Mouse (Mus musculus) c-Kit-positive CD71-negative TER-119-negative erythroid progenitor cells, embryonic 14.5 days (primary cell): ENCODE results near the gene Cyp8b1.

Experiments
- DNase-seq: peaks from one replicate; pipeline ENCODE4 v3.0.0-alpha.2; 2013; ENCODE audit warnings: low read depth

The Cyp8b1 gene

DNA sequence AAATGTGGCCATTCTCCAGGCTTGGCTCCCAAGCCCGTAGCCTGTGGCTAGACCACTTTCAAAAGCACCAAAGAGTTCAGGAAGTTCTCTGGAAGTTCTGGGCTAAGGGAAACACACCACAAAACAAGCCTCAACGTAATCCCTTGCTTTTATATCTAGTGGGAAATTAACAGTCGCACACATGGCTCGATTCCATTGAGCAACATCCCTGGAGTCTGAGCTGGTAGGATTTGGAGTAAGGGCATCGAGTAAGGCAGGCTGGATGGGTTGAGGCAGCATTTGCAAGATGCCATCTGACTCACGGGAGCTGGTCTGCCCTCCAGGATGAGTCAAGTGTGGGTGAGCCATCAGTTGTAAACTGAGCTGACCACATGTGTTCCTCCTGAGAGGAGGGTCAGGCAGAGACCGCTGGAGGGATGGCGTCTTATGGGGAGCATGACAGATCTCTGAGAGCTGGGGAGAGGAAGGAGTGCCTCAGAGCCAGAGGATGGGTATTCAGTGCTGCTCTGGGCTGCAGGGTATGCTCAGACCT, 1.8 kb downstream of the Cyp8b1 start:
- DNase-seq: no peak

GRCm38 (mm10) chr9:121912786-121913185, 3.3 kb downstream of the Cyp8b1 start:
- DNase-seq: no peak

- DNase-seq: no peak
These were observed 4.9 kb downstream of the Cyp8b1 start for GRCm38 (mm10) chr9:121911196-121911595.

GRCm38 (mm10) chr9:121909635-121910034, 6.5 kb downstream of the Cyp8b1 start:
- DNase-seq: no peak

DNA sequence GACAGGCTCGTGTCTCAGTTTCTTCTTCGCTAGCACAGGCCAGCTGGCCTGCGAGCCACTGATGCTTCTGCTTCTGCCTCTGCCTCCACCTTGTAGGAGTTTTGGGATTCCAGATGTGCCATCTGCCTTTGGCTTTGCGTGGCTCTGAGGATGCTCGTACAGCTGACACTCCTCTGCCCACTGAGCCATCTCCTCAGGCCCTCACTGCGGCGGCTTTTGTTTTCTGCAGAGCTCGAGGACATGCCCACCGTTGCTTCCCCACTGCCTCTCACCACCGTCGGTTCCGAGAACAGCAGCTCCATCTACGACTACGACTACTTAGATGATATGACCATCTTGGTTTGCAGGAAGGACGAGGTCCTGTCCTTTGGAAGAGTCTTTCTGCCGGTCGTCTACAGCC, 7.8 kb downstream of the Cyp8b1 start:
- DNase-seq: no peak

- no peak for DNase-seq
These were observed 8.6 kb downstream of the Cyp8b1 start for GRCm38 (mm10) chr9:121907356-121908070.

DNA sequence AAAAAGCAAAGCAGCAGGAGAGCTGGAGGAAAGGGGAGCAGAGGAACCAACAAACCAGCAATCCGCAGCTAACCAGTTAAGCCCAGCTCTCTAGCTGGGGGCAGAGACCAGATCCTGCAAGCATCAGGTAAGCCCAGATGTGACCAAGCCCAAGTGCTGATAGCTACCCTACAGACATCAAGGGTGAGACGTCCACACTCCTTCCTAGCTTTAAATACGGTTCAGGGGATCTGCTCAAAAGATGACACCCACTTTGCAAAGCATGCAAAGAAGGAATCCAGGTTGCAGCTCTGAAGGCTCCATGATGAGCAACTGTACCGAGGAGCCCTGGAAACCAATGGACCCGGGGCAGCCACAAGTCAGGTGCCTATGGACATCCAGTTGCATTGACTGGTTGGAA, 9.6 kb downstream of the Cyp8b1 start:
- DNase-seq: no peak

GRCm38 (mm10) chr9:121905556-121906185, 10.4 kb downstream of the Cyp8b1 start:
- DNase-seq: no peak

DNA sequence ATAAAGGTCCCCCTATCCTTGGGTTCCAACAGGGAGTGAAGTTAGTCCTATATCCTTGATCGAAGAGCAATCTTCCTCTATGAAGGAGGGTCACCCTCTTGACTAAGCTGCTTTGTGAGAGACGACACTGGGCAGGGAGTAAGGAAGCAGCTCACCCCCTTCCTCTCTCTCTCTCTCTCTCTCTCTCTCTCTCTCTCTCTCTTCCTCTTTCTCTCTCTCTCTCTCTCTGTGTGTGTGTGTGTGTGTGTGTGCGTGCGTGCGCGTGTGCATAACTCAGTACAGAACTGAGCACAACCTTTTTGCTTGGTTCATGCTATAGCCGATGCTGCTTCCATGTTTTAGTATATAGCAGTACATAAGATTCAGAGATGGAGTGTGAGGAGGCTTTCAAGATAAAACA, 11.2 kb downstream of the Cyp8b1 start:
- DNase-seq: no peak

- no peak for DNase-seq
These were observed 11.8 kb downstream of the Cyp8b1 start for GRCm38 (mm10) chr9:121904319-121904718.

GRCm38 (mm10) chr9:121903476-121904305, 12.4 kb downstream of the Cyp8b1 start:
- DNase-seq: no peak

DNA sequence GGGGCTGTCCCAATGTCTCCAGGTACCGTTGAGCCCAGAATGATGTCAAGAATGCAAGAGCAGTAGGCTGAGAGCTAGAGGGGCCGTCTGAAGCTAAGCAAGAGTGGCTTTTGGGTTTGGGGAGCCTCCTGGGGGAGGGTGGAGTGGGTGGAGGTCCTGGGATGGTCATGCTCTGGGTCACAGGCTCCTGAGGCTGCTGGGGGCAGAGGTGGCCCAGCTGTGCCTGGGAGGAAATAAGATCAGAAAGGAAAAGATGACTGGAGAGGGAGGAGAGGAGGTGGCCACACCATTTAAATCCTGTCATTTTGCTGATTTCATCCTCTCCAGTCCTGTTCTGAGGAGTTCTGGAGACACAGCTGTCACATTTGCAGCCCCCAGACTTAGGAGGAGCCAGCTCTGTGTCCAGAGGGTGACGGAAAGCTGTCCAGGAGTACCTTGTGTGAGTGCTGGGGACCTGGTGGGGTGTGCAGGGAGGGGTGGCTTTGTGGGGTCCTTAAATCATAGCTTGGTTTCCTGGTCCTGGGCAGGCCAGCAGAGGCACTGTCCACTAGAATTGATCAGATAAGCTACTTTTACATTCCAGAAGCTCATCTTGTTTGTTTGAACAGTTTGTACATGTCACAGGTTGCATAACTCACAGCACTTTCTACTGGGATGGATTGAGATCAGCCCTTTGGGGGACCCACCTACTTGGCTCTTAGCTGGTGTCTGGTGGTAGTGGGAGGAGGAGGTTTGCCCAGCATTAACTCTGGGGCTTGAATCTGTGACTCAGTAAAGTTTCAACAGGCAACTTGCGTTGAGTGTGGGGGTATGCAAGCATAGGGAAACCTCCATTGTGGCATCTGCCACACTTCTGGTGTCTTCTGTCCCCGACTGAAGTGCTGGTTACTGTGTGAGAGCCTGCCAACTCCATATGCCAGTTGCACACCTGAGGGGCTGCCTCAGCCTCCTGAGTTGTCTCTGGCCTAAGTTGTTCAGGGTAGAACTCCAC, 14.1 kb downstream of the Cyp8b1 start:
- no peak for DNase-seq

- DNase-seq: no peak
These were observed 15.7 kb downstream of the Cyp8b1 start for GRCm38 (mm10) chr9:121900282-121900855.

- no peak for DNase-seq
These were observed 16.8 kb downstream of the Cyp8b1 start for GRCm38 (mm10) chr9:121899306-121899705.

GRCm38 (mm10) chr9:121898245-121898644, 17.9 kb downstream of the Cyp8b1 start, which contains the start of gene Ackr2:
Gene Ackr2 (plus strand): TSS chr9:121898355.
- DNase-seq: no peak

- DNase-seq: no peak
These were observed 19.3 kb downstream of the Cyp8b1 start for GRCm38 (mm10) chr9:121896820-121897219.

DNA sequence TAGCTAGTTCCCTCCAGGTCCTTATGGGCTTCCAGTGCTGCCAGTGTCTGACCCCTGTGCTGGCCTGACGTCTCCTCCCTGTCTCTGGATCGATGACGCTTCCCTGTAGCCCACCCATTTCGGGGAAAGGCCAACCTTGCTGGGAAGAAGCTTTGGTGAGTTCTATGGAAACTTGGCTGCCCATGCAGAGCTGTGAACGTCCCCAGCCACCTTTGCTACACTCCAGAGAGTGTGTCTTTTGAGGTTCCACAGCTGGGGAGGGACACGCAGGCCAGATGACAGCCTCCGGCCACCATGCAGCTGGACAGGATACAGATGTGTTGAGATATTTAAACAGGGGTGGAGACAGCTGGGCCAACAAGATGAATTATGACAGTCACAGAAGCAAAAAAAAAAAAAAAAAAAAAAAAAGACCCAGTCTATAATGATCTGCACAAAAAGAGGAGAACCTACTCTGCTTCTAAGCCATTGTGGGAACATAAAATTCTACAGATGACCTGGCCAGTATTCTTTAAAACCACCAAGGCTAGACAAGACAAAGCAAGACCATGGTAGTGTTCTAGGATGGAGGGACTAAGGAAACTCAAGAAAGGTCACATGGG, 20.6 kb downstream of the Cyp8b1 start:
- DNase-seq: no peak

DNA sequence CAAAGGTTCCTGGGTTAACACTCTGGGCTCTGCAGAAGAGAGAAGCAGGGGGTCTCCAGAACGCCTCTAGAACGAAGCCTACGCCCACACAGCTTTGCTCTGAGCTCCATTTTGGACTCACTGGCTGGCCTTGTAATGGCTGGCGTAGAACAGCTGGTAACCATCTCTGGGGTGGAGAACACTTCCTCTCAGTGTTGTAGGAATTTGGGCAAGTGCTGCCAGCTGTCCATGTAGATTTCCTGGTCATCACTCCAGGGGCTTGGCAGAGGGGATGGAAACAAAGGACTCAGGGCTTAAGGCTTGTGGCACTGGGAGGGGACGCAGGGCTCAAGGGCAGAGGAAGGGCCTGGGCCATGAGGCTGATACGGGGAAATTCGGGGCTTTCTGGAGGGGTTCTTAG, 21.7 kb downstream of the Cyp8b1 start:
- DNase-seq: no peak

DNA sequence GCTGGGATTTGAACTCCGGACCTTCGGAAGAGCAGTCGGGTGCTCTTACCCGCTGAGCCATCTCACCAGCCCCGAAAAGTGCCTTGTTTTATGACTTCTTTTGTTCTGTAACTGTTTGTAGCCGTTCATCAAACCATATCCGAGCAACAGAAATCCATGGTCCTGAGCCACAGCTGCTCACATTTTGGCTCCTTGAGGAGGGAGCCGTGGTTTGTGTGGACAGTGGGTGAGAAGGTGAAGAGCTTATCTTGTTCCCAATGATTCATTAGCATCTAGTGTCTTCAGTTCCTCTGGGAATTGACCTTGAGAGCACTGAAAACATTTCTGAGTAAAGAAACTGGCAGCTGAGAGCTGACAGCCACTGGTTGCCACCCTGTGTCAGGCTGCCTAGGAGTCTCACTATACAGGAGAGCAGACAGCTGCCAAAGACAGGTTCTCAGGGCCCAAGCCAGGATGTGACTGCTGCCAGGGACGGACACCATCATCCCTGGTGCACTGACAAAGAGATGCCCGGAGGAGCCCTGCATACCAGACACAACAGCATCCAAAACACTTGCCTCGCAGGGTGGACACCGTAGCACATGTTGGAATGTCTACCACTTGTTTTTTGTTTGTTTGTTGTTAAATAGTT, 23.9 kb downstream of the Cyp8b1 start:
- no peak for DNase-seq

GRCm38 (mm10) chr9:121891301-121891700, 24.8 kb downstream of the Cyp8b1 start:
- DNase-seq: no peak
